Mouse (Mus musculus) lung, embryonic 14.5 days (tissue): Measurements from ENCODE around the gene Atp8b2. TPM values are rescaled to one million over a fixed set of nuclear protein-coding genes. Genes with fewer than 3 reads are reported as not detected.

Source experiments
- ATAC-seq: fragments of 200-750 bp; cut with Nextera tagmentation; 2 replicates; pipeline ENCODE4 v1.8.0; 2017; ENCODE audit warnings: mild to moderate bottlenecking, moderate TSS enrichment, moderate library complexity; ENCODE audit not compliant: insufficient read depth
- DNase-seq: peaks from one replicate; pipeline ENCODE4 v3.0.0-alpha.2; 2015
- H3K27ac ChIP-seq: fragments of 300-500 bp; sonication (generic); 2 replicates; pipeline ENCODE4 v1.5.1; 2014; ENCODE audit warnings: low read depth, mild to moderate bottlenecking, moderate library complexity
- H3K27me3 ChIP-seq: fragments of 300-500 bp; sonication (generic); 2 replicates; pipeline ENCODE4 v1.6.1; 2014; ENCODE audit warnings: low read length, control low read depth; ENCODE audit not compliant: insufficient read depth
- H3K36me3 ChIP-seq: fragments of 300-500 bp; sonication (generic); 2 replicates; pipeline ENCODE4 v1.6.1; 2014; ENCODE audit warnings: control low read depth; ENCODE audit not compliant: insufficient read depth
- H3K4me1 ChIP-seq: fragments of 300-500 bp; sonication (generic); 2 replicates; pipeline ENCODE4 v1.6.1; 2014; ENCODE audit warnings: antibody characterized with exemption, control low read depth; ENCODE audit not compliant: insufficient read depth
- H3K4me2 ChIP-seq: fragments of 300-500 bp; sonication (generic); 2 replicates; pipeline ENCODE4 v1.6.1; 2014; ENCODE audit warnings: mild to moderate bottlenecking
- H3K4me3 ChIP-seq: fragments of 300-500 bp; sonication (generic); 2 replicates; pipeline ENCODE4 v1.5.1; 2014; ENCODE audit warnings: low read depth, low read length
- H3K9ac ChIP-seq: fragments of 300-500 bp; sonication (generic); 2 replicates; pipeline ENCODE4 v1.6.1; 2014
- H3K9me3 ChIP-seq: fragments of 300-500 bp; sonication (generic); 2 replicates; pipeline ENCODE4 v1.6.1; 2016; ENCODE audit warnings: low read depth, low read length, control low read depth
- CTCF ChIP-seq: IDR thresholded peaks from 2 replicates; pipeline ENCODE4 v1.5.1; 2016; ENCODE audit warnings: antibody characterized with exemption, low read depth
- WGBS: fragments of 180-500 bp; shearing (Covaris S2); extraction: QIAGEN DNeasy Blood & Tissue Kit; methylation state at CpG from one replicate; pipeline ENCODE4 v1.1.7; 2014; 5-methylcytosine and 5-hydroxymethylcytosine counted together
- polyA plus RNA-seq: library from polyadenylated mRNA; unstranded; fragments of >200 nt; fragmentation: Nextera tagmentation; extraction: Ambion mirVana; gene quantifications from 2 replicates; pipeline ENCODE4 v1.2.1, GENCODE M21; 2014

Atp8b2 gene
- polyA plus RNA-seq, 1 experiment from 2014 or later = 20.5 TPM

DNA sequence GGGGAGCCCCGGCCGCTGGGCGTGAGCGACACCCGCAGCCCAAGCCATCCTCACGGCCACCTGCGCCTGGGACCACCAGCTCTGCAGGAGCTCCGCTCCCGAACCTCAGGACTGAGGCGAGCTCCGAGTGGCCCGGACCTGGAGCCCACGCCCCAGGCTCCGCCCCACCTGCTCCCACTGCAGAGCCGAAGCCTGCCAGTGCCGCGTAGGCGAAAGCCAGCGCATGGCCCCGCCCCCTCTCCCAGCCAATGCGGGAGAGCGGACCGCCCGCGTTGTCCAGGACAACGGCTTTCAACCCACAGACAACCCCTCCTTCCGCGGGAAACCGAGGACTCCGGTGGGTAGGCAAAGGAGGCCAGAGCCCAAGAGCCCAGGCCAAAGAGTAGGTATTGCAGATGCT is 2.8 kb downstream of the Atp8b2 start:
- H3K27me3 ChIP-seq = no peaks in the 10 kb centered on the region

GRCm38 (mm10) chr3:89959435-89959834 is 3.9 kb downstream of the Atp8b2 start:
- Histone ChIP-seq H3K4me2 (no peak overlapping the region), H3K4me3 (no peak overlapping the region), H3K9ac (no peak overlapping the region), H3K27me3 (no peaks in the 10 kb centered on the region), H3K4me1 (peaks cover 15% of the 10 kb centered on the region), H3K36me3 (peaks cover 47% of the 10 kb centered on the region), H3K9me3 (no peaks in the 10 kb centered on the region), H3K27ac (no peak overlapping the region)
- TF ChIP-seq CTCF = no peak
- 82% methylated on average over 4 of the region's 4 CpGs for WGBS
- DNase-seq = no peak
- ATAC-seq = no peak

More for the DNA sequence above, 2.8 kb downstream of the Atp8b2 start:
- H3K9me3 ChIP-seq = no peaks in the 10 kb centered on the region
- peaks cover 19% of the 10 kb centered on the region for H3K4me1 ChIP-seq
- 1% methylated on average over 30 of the region's 30 CpGs for WGBS
- no peak for TF ChIP-seq CTCF
- peaks cover 41% of the 10 kb centered on the region for H3K36me3 ChIP-seq
- H3K4me2 ChIP-seq = peak overlapping the region; percentile 89
- ATAC-seq (peak; percentile 86), DNase-seq (peak; percentile 96)
- peak overlapping the region; percentile 54; the same call in 1 of the 2 replicates for H3K27ac ChIP-seq
- H3K4me3 ChIP-seq = peak overlapping the region; percentile 94
- peak overlapping the region; percentile 52 for H3K9ac ChIP-seq

DNA sequence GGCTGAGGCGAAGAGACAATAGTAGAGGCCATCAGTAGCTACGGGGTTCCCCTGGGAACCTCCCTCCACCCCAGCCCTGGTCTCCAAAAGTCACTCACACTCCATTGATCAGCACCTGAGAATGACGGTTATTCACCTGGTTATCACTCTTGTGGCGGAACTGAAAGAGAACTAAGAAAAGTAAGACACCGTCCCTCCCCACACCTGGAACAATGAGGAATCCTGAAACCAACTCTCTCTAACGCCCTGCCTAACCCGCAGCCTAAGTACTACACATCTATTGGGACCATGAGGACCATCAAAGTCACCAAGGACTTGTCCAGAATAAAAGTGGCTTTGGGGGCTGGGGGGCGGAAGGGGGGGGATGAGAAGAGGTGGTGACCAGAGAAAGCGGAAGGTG is 5.4 kb downstream of the Atp8b2 start:
- H3K27ac ChIP-seq = no peak overlapping the region
- H3K9me3 ChIP-seq = no peaks in the 10 kb centered on the region
- H3K36me3 ChIP-seq = peaks cover 60% of the 10 kb centered on the region
- no peak overlapping the region for H3K9ac ChIP-seq
- ATAC-seq = no peak
- no peak for TF ChIP-seq CTCF
- DNase-seq = no peak
- peaks cover 15% of the 10 kb centered on the region for H3K4me1 ChIP-seq
- WGBS = 94% methylated on average over 9 of the region's 9 CpGs
- no peak overlapping the region for H3K4me2 ChIP-seq
- H3K27me3 ChIP-seq = no peaks in the 10 kb centered on the region
- no peak overlapping the region for H3K4me3 ChIP-seq

DNA sequence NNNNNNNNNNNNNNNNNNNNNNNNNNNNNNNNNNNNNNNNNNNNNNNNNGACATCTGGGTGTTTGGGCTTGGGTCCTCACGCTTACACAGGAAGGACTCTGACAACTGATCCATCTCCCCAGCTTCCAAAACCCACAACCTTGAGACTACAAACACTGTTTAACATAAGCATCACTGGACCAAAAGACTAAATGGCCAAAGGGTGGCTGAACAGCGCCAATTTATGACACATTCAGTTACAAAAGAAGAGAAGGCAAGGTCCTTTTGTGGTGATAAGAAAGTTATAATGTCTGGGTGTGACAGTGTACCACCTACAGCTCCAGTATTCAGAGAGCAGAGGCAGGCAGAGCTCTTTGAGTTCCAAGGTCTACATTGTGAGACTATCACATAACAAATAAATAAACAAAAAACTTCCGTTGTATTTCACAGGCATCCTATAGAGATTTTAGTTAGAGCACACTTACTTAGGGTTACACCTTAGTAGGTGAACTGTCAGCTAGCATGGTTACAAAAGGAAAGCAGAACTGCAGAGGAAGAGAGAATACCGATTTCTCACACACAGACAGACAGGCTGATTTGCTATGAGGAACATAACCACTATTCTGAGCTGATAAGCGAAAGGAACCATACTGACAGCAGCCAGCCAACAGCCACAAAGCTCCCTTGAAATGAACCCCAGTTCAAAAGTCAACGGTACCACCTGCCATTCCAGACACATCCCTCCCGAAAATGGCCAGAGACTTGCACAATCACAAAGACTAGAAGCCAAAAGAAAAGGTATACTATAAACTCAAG is 6.9 kb downstream of the Atp8b2 start:
- Histone ChIP-seq H3K36me3 (peaks cover 75% of the 10 kb centered on the region), H3K27ac (no peak overlapping the region), H3K4me3 (no peak overlapping the region), H3K4me1 (peaks cover 10% of the 10 kb centered on the region), H3K9ac (no peak overlapping the region), H3K27me3 (no peaks in the 10 kb centered on the region), H3K9me3 (no peaks in the 10 kb centered on the region), H3K4me2 (no peak overlapping the region)
- ATAC-seq (no peak), DNase-seq (no peak)
- TF ChIP-seq CTCF = no peak
- WGBS = 87% methylated on average over 7 of the region's 7 CpGs

DNA sequence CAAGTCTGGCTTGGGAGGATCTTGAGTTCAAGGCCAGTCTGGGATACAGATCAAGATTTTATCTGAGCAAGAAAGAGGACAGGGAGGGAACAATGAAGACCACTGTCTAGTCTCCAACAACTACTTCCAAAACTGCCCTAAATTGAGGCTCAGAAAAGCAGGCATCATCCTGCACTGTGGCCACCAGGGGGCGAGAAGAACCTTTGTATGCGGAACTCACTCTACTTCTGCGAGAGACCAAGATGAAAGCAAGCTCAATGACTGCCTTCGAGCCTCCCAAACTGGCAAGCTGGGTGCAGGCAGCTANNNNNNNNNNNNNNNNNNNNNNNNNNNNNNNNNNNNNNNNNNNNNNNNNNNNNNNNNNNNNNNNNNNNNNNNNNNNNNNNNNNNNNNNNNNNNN is 9.9 kb downstream of the Atp8b2 start:
- DNase-seq = peak; percentile 94
- Histone ChIP-seq H3K27ac (no peak overlapping the region), H3K27me3 (no peaks in the 10 kb centered on the region), H3K36me3 (peaks cover 93% of the 10 kb centered on the region), H3K4me3 (no peak overlapping the region), H3K4me1 (no peaks in the 10 kb centered on the region), H3K9me3 (no peaks in the 10 kb centered on the region), H3K4me2 (no peak overlapping the region), H3K9ac (no peak overlapping the region)
- WGBS = 3% methylated on average over 4 of the region's 4 CpGs
- ATAC-seq = no peak
- peak; percentile 95 for TF ChIP-seq CTCF

- DNase-seq (peak; percentile 16), ATAC-seq (no peak)
- peaks cover 99% of the 10 kb centered on the region for H3K36me3 ChIP-seq
- no peak overlapping the region for H3K27ac ChIP-seq
- WGBS = 82% methylated on average over 6 of the region's 6 CpGs
- no peak overlapping the region for H3K4me2 ChIP-seq
- no peak overlapping the region for H3K9ac ChIP-seq
- no peaks in the 10 kb centered on the region for H3K9me3 ChIP-seq
- no peaks in the 10 kb centered on the region for H3K27me3 ChIP-seq
- TF ChIP-seq CTCF = no peak
- H3K4me1 ChIP-seq = no peaks in the 10 kb centered on the region
- H3K4me3 ChIP-seq = no peak overlapping the region
Measured at GRCm38 (mm10) chr3:89948655-89949054, 14.7 kb downstream of the Atp8b2 start.

GRCm38 (mm10) chr3:89948021-89948420 is 15.3 kb downstream of the Atp8b2 start:
- TF ChIP-seq CTCF = no peak
- Histone ChIP-seq H3K9me3 (no peaks in the 10 kb centered on the region), H3K27ac (no peak overlapping the region), H3K27me3 (no peaks in the 10 kb centered on the region), H3K36me3 (peaks cover 100% of the 10 kb centered on the region), H3K9ac (no peak overlapping the region), H3K4me1 (no peaks in the 10 kb centered on the region), H3K4me3 (no peak overlapping the region), H3K4me2 (no peak overlapping the region)
- WGBS = 89% methylated on average over 11 of the region's 11 CpGs
- no peak for DNase-seq
- no peak for ATAC-seq
